Mouse (Mus musculus) neural tube, embryonic 12.5 days (tissue): ENCODE results near the gene Mknk1. TPM values are rescaled to one million over a fixed set of nuclear protein-coding genes. Genes with fewer than 3 reads are reported as not detected.

Source experiments
- ATAC-seq: fragments of 200-750 bp; cut with Nextera tagmentation; 2 replicates; pipeline ENCODE4 v1.8.0; 2017; ENCODE audit warnings: low read depth, mild to moderate bottlenecking, moderate TSS enrichment, moderate library complexity; ENCODE audit not compliant: low FRiP score
- H3K27ac ChIP-seq: fragments of 300-500 bp; sonication (generic); 2 replicates; pipeline ENCODE4 v1.5.1; 2016
- H3K27me3 ChIP-seq: fragments of 300-500 bp; sonication (generic); replicated peaks from 2 replicates; pipeline ENCODE4 v1.6.1; 2016; ENCODE audit warnings: mild to moderate bottlenecking
- H3K36me3 ChIP-seq: fragments of 300-500 bp; sonication (generic); 2 replicates; pipeline ENCODE4 v1.6.1; 2016; ENCODE audit warnings: mild to moderate bottlenecking
- H3K4me1 ChIP-seq: fragments of 300-500 bp; sonication (generic); 2 replicates; pipeline ENCODE4 v1.6.1; 2016
- H3K4me2 ChIP-seq: fragments of 300-500 bp; sonication (generic); replicated peaks from 2 replicates; pipeline ENCODE4 v1.6.1; 2016; ENCODE audit warnings: mild to moderate bottlenecking
- H3K4me3 ChIP-seq: fragments of 300-500 bp; sonication (generic); 2 replicates; pipeline ENCODE4 v1.5.1; 2016
- H3K9ac ChIP-seq: fragments of 300-500 bp; sonication (generic); 2 replicates; pipeline ENCODE4 v1.6.1; 2016; ENCODE audit warnings: mild to moderate bottlenecking
- H3K9me3 ChIP-seq: fragments of 300-500 bp; sonication (generic); 2 replicates; pipeline ENCODE4 v1.6.1; 2016; ENCODE audit warnings: mild to moderate bottlenecking
- WGBS: fragments of 180-500 bp; shearing (Covaris S2); methylation state at CpG from one replicate; pipeline ENCODE4 v1.1.7; 2016; 5-methylcytosine and 5-hydroxymethylcytosine counted together
- polyA plus RNA-seq: library from polyadenylated mRNA; unstranded; fragments of >200 nt; fragmentation: Nextera tagmentation; extraction: Ambion mirVana; gene quantifications from 2 replicates; pipeline ENCODE4 v1.2.1, GENCODE M21; 2016

The Mknk1 gene
- polyA plus RNA-seq, 1 experiment from 2014 or later = 24.8 TPM

GRCm38 (mm10) chr4:115897901-115898631, 59.1 kb downstream of the Mknk1 start:
- H3K27ac ChIP-seq = no peak overlapping the region
- H3K36me3 ChIP-seq = no peaks in the 10 kb centered on the region
- peaks cover 9% of the 10 kb centered on the region for H3K4me1 ChIP-seq
- H3K4me2 ChIP-seq = peak overlapping the region; percentile 92
- peak overlapping the region; percentile 56 for H3K9ac ChIP-seq
- H3K27me3 ChIP-seq = peaks cover 71% of the 10 kb centered on the region
- under 1% methylated on average over 56 of the region's 56 CpGs for WGBS
- H3K9me3 ChIP-seq = no peaks in the 10 kb centered on the region
- H3K4me3 ChIP-seq = peak overlapping the region; percentile 40
- peak; percentile 65 for ATAC-seq

GRCm38 (mm10) chr4:115902816-115903215, 63.8 kb downstream of the Mknk1 start:
- no peak overlapping the region for H3K27ac ChIP-seq
- ATAC-seq = no peak
- no peaks in the 10 kb centered on the region for H3K36me3 ChIP-seq
- no peak overlapping the region for H3K9ac ChIP-seq
- 19% methylated on average over 5 of the region's 5 CpGs for WGBS
- no peak overlapping the region for H3K4me2 ChIP-seq
- no peaks in the 10 kb centered on the region for H3K9me3 ChIP-seq
- H3K4me1 ChIP-seq = peaks cover 31% of the 10 kb centered on the region
- peaks cover 93% of the 10 kb centered on the region for H3K27me3 ChIP-seq
- no peak overlapping the region for H3K4me3 ChIP-seq

GRCm38 (mm10) chr4:115904375-115904774, 65.4 kb downstream of the Mknk1 start:
- H3K27me3 ChIP-seq = peaks cover 93% of the 10 kb centered on the region
- WGBS = 3% methylated on average over 12 of the region's 12 CpGs
- H3K4me2 ChIP-seq = peak overlapping the region; percentile 14; the same call in 1 of the 2 replicates
- H3K4me1 ChIP-seq = peaks cover 24% of the 10 kb centered on the region
- H3K27ac ChIP-seq = no peak overlapping the region
- H3K36me3 ChIP-seq = no peaks in the 10 kb centered on the region
- H3K9ac ChIP-seq = no peak overlapping the region
- peak; percentile 91 for ATAC-seq
- H3K9me3 ChIP-seq = no peaks in the 10 kb centered on the region
- no peak overlapping the region for H3K4me3 ChIP-seq

- WGBS = 1% methylated on average over 7 of the region's 7 CpGs
- H3K27me3 ChIP-seq = peaks cover 88% of the 10 kb centered on the region
- no peak overlapping the region for H3K27ac ChIP-seq
- no peaks in the 10 kb centered on the region for H3K36me3 ChIP-seq
- H3K4me2 ChIP-seq = no peak overlapping the region
- no peaks in the 10 kb centered on the region for H3K9me3 ChIP-seq
- H3K4me3 ChIP-seq = no peak overlapping the region
- peaks cover 24% of the 10 kb centered on the region for H3K4me1 ChIP-seq
- H3K9ac ChIP-seq = no peak overlapping the region
- ATAC-seq = peak; percentile 42; the same call in 1 of the 2 replicates
Measured at GRCm38 (mm10) chr4:115905701-115906100, 66.7 kb downstream of the Mknk1 start.

GRCm38 (mm10) chr4:115906791-115907190, 67.8 kb downstream of the Mknk1 start:
- 89% methylated on average over 3 of the region's 3 CpGs for WGBS
- Histone ChIP-seq H3K36me3 (no peaks in the 10 kb centered on the region), H3K4me3 (no peak overlapping the region), H3K4me2 (no peak overlapping the region), H3K4me1 (peaks cover 24% of the 10 kb centered on the region), H3K27me3 (peaks cover 87% of the 10 kb centered on the region), H3K9me3 (no peaks in the 10 kb centered on the region), H3K27ac (no peak overlapping the region), H3K9ac (no peak overlapping the region)
- no peak for ATAC-seq

GRCm38 (mm10) chr4:115907994-115908393, 69.0 kb downstream of the Mknk1 start:
- H3K4me1 ChIP-seq = peaks cover 24% of the 10 kb centered on the region
- H3K9me3 ChIP-seq = no peaks in the 10 kb centered on the region
- no peak for ATAC-seq
- no peak overlapping the region for H3K27ac ChIP-seq
- peaks cover 86% of the 10 kb centered on the region for H3K27me3 ChIP-seq
- H3K4me3 ChIP-seq = no peak overlapping the region
- no peak overlapping the region for H3K9ac ChIP-seq
- H3K4me2 ChIP-seq = no peak overlapping the region
- no peaks in the 10 kb centered on the region for H3K36me3 ChIP-seq
- 75% methylated on average over 1 of the region's 1 CpGs for WGBS

- Histone ChIP-seq H3K4me2 (no peak overlapping the region), H3K27me3 (peaks cover 88% of the 10 kb centered on the region), H3K9me3 (no peaks in the 10 kb centered on the region), H3K9ac (no peak overlapping the region), H3K27ac (no peak overlapping the region), H3K36me3 (no peaks in the 10 kb centered on the region), H3K4me3 (no peak overlapping the region), H3K4me1 (peaks cover 24% of the 10 kb centered on the region)
- ATAC-seq = no peak
- WGBS = 21% methylated on average over 7 of the region's 7 CpGs
Measured at GRCm38 (mm10) chr4:115908641-115909040, 69.6 kb downstream of the Mknk1 start.

GRCm38 (mm10) chr4:115911586-115911985, 72.6 kb downstream of the Mknk1 start:
- no peak for ATAC-seq
- H3K4me2 ChIP-seq = no peak overlapping the region
- no peak overlapping the region for H3K27ac ChIP-seq
- H3K4me1 ChIP-seq = no peaks in the 10 kb centered on the region
- H3K27me3 ChIP-seq = peaks cover 81% of the 10 kb centered on the region
- H3K9ac ChIP-seq = no peak overlapping the region
- H3K9me3 ChIP-seq = no peaks in the 10 kb centered on the region
- H3K36me3 ChIP-seq = no peaks in the 10 kb centered on the region
- 6% methylated on average over 4 of the region's 4 CpGs for WGBS
- no peak overlapping the region for H3K4me3 ChIP-seq

GRCm38 (mm10) chr4:115919911-115920310, 80.9 kb downstream of the Mknk1 start:
- ATAC-seq = no peak
- WGBS = 80% methylated on average over 16 of the region's 16 CpGs
- H3K4me1 ChIP-seq = peaks cover 5% of the 10 kb centered on the region; the same call in 1 of the 2 replicates
- H3K27ac ChIP-seq = no peak overlapping the region
- H3K36me3 ChIP-seq = no peaks in the 10 kb centered on the region
- H3K9me3 ChIP-seq = no peaks in the 10 kb centered on the region
- H3K9ac ChIP-seq = no peak overlapping the region
- H3K4me2 ChIP-seq = no peak overlapping the region
- H3K4me3 ChIP-seq = no peak overlapping the region
- H3K27me3 ChIP-seq = peaks cover 76% of the 10 kb centered on the region

GRCm38 (mm10) chr4:115922688-115923087, 83.7 kb downstream of the Mknk1 start:
- no peak for ATAC-seq

GRCm38 (mm10) chr4:115923262-115923880, 84.4 kb downstream of the Mknk1 start:
- H3K9me3 ChIP-seq = no peaks in the 10 kb centered on the region
- no peak for ATAC-seq
- no peak overlapping the region for H3K27ac ChIP-seq
- no peak overlapping the region for H3K9ac ChIP-seq
- 73% methylated on average over 16 of the region's 16 CpGs for WGBS
- H3K4me3 ChIP-seq = no peak overlapping the region
- peaks cover 63% of the 10 kb centered on the region for H3K27me3 ChIP-seq
- no peak overlapping the region for H3K4me2 ChIP-seq
- H3K36me3 ChIP-seq = no peaks in the 10 kb centered on the region
- no peaks in the 10 kb centered on the region for H3K4me1 ChIP-seq

More at GRCm38 (mm10) chr4:115922688-115923087, 83.7 kb downstream of the Mknk1 start:
- peaks cover 63% of the 10 kb centered on the region for H3K27me3 ChIP-seq
- no peak overlapping the region for H3K4me2 ChIP-seq
- H3K9ac ChIP-seq = no peak overlapping the region
- peaks cover 5% of the 10 kb centered on the region; the same call in 1 of the 2 replicates for H3K4me1 ChIP-seq
- H3K36me3 ChIP-seq = no peaks in the 10 kb centered on the region
- WGBS = 86% methylated on average over 5 of the region's 5 CpGs
- no peak overlapping the region for H3K4me3 ChIP-seq
- H3K27ac ChIP-seq = no peak overlapping the region
- H3K9me3 ChIP-seq = no peaks in the 10 kb centered on the region

GRCm38 (mm10) chr4:115927637-115928036, 88.6 kb downstream of the Mknk1 start:
- WGBS = 56% methylated on average over 7 of the region's 7 CpGs
- peaks cover 71% of the 10 kb centered on the region for H3K27me3 ChIP-seq
- ATAC-seq = no peak

More at GRCm38 (mm10) chr4:115927637-115928036, 88.6 kb downstream of the Mknk1 start:
- Histone ChIP-seq H3K36me3 (no peaks in the 10 kb centered on the region), H3K4me1 (no peaks in the 10 kb centered on the region), H3K4me2 (no peak overlapping the region), H3K4me3 (no peak overlapping the region), H3K9ac (no peak overlapping the region), H3K9me3 (no peaks in the 10 kb centered on the region), H3K27ac (no peak overlapping the region)
